Mouse (Mus musculus) bone marrow, adult 2 months (tissue): ENCODE measurements around the gene Mov10. TPM values are rescaled to one million over a fixed set of nuclear protein-coding genes. Genes with fewer than 3 reads are reported as not detected.
A peak's percentile ranks its signal among the peaks of the same experiment; 100 is the strongest.
"Not testable (repeated sequence)": the region's sequence is repeated elsewhere in the genome, so short reads cannot be mapped to it uniquely, and the experiment has no call there.

Experiments
- H3K27ac ChIP-seq: fragments of 200-500 bp; 2 replicates; pipeline ENCODE4 v1.5.1; 2012; ENCODE audit warnings: low read depth, mild to moderate bottlenecking, control low read depth, inconsistent platforms, low read length; ENCODE audit not compliant: control insufficient read depth, poor library complexity, insufficient read depth
- H3K4me1 ChIP-seq: fragments of 200-500 bp; 2 replicates; pipeline ENCODE4 v1.6.1; 2011; ENCODE audit warnings: low read length; ENCODE audit not compliant: control insufficient read depth, insufficient read depth
- H3K4me3 ChIP-seq: fragments of 200-500 bp; replicated peaks from 2 replicates; pipeline ENCODE3; 2011; ENCODE audit warnings: mild to moderate bottlenecking, low read depth, low read length, control low read depth; ENCODE audit not compliant: control insufficient read depth
- CTCF ChIP-seq: fragments of 200-500 bp; IDR thresholded peaks from 2 replicates; pipeline ENCODE4 v1.5.1; 2011; ENCODE audit warnings: low read length, control low read depth; ENCODE audit not compliant: control insufficient read depth, insufficient read depth
- POLR2A ChIP-seq: fragments of 200-500 bp; IDR thresholded peaks from 2 replicates; pipeline ENCODE4 v1.6.1; 2011; ENCODE audit warnings: low read depth, mild to moderate bottlenecking, control low read depth, low read length, borderline replicate concordance; ENCODE audit not compliant: control insufficient read depth
- WGBS: fragments of 180-500 bp; shearing (Covaris S2); methylation state at CpG from one replicate; pipeline ENCODE4 v1.1.7; 2018; 5-methylcytosine and 5-hydroxymethylcytosine counted together
- polyA plus RNA-seq: library from polyadenylated mRNA; stranded (reverse); fragments of >200 nt; gene quantifications from 2 replicates; pipeline ENCODE4 v1.2.4, GENCODE M21; 2011; ENCODE audit warnings: low replicate concordance; ENCODE audit not compliant: missing spikeins, insufficient read depth, insufficient read length

Mov10 gene
- polyA plus RNA-seq, 1 experiment, result 18.5 TPM

- H3K27ac ChIP-seq, result no peak overlapping the region
- H3K4me1 ChIP-seq, result no peaks in the 10 kb centered on the region; the same call in 1 of the 2 replicates
- 95% methylated on average over 7 of the region's 7 CpGs for WGBS
- H3K4me3 ChIP-seq, result no peak overlapping the region
- TF ChIP-seq CTCF (no peak), POLR2A (no peak)
These were observed 2.2 kb downstream of the Mov10 start for GRCm38 (mm10) chr3:104816130-104816529.

- TF ChIP-seq CTCF (no peak), POLR2A (no peak)
- H3K27ac ChIP-seq, result no peak overlapping the region
- no peak overlapping the region for H3K4me3 ChIP-seq
- 83% methylated on average over 2 of the region's 2 CpGs for WGBS
- no peaks in the 10 kb centered on the region; the same call in 1 of the 2 replicates for H3K4me1 ChIP-seq
These were observed 3.0 kb downstream of the Mov10 start for GRCm38 (mm10) chr3:104815346-104815745.

GRCm38 (mm10) chr3:104814746-104815145, 3.6 kb downstream of the Mov10 start:
- no peaks in the 10 kb centered on the region for H3K4me1 ChIP-seq
- 86% methylated on average over 1 of the region's 1 CpGs for WGBS
- no peak overlapping the region for H3K4me3 ChIP-seq
- TF ChIP-seq CTCF, result no peak
- TF ChIP-seq POLR2A, result no peak
- H3K27ac ChIP-seq, result no peak overlapping the region

- not testable (repeated sequence) for H3K27ac ChIP-seq, H3K4me3 ChIP-seq, H3K4me1 ChIP-seq
- 80% methylated on average over 7 of the region's 7 CpGs for WGBS
These were observed 5.1 kb downstream of the Mov10 start for GRCm38 (mm10) chr3:104813227-104813626.

GRCm38 (mm10) chr3:104812254-104812653, 6.1 kb downstream of the Mov10 start:
- Histone ChIP-seq H3K4me3 (no peak overlapping the region), H3K27ac (no peak overlapping the region)
- 73% methylated on average over 4 of the region's 4 CpGs for WGBS

GRCm38 (mm10) chr3:104811752-104812151, 6.6 kb downstream of the Mov10 start:
- no peak overlapping the region for H3K27ac ChIP-seq
- TF ChIP-seq CTCF (no peak), POLR2A (no peak)

More at GRCm38 (mm10) chr3:104812254-104812653, 6.1 kb downstream of the Mov10 start:
- H3K4me1 ChIP-seq, result no peaks in the 10 kb centered on the region
- TF ChIP-seq POLR2A, result no peak
- no peak for TF ChIP-seq CTCF

GRCm38 (mm10) chr3:104805539-104805938, 12.8 kb downstream of the Mov10 start:
- Histone ChIP-seq H3K4me1 (no peaks in the 10 kb centered on the region), H3K27ac (no peak overlapping the region), H3K4me3 (no peak overlapping the region)
- 87% methylated on average over 9 of the region's 9 CpGs for WGBS
- 0 out of 2 replicates have a peak, but pooled peaks have one; percentile 7 for TF ChIP-seq POLR2A
- TF ChIP-seq CTCF, result no peak

More at GRCm38 (mm10) chr3:104811752-104812151, 6.6 kb downstream of the Mov10 start:
- Histone ChIP-seq H3K4me3 (no peak overlapping the region), H3K4me1 (no peaks in the 10 kb centered on the region)
- 85% methylated on average over 3 of the region's 3 CpGs for WGBS

GRCm38 (mm10) chr3:104804312-104804711, 14.1 kb downstream of the Mov10 start:
- no peak for TF ChIP-seq POLR2A
- no peak for TF ChIP-seq CTCF
- Histone ChIP-seq H3K4me3 (no peak overlapping the region), H3K27ac (no peak overlapping the region), H3K4me1 (no peaks in the 10 kb centered on the region)
- 89% methylated on average over 10 of the region's 10 CpGs for WGBS

- Histone ChIP-seq H3K4me3 (no peak overlapping the region), H3K4me1 (no peaks in the 10 kb centered on the region), H3K27ac (no peak overlapping the region)
- TF ChIP-seq CTCF (no peak), POLR2A (no peak)
- WGBS, result 89% methylated on average over 6 of the region's 6 CpGs
These were observed 16.9 kb downstream of the Mov10 start for GRCm38 (mm10) chr3:104801481-104801880.

- H3K4me1 ChIP-seq, result no peaks in the 10 kb centered on the region
- no peak overlapping the region for H3K27ac ChIP-seq
- whole genome bisulfite sequencing, result 93% methylated on average over 11 of the region's 11 CpGs
- no peak overlapping the region for H3K4me3 ChIP-seq
- no peak for TF ChIP-seq CTCF
- no peak for TF ChIP-seq POLR2A
These were observed 17.7 kb downstream of the Mov10 start for GRCm38 (mm10) chr3:104800681-104801080.
